In the genomic region with DNA sequence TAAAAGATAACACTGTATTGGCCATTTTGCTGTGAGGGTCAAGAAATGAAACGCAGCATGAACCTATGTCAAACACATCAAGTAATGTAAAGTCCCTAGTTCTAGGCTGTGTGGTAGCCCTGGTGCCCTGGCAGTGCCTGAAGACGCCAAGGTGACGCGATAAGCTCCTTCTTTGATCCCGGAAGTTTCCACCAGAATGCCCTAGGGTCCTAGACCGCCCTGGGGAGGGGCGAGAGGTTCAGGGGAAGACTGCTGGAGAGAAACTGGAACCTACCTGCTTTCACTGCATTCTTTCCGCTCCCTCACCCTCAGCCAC, we compare ENCODE assay signal across 8 mouse cellular contexts.
A peak's percentile ranks its signal among the peaks of the same experiment; 100 is the strongest.
DNase-seq lines count a peak whose midpoint lies in the region; ATAC-seq and TF ChIP-seq lines count a peak whose summit lies in the region.

No protein-coding gene starts in this region.

- TF ChIP-seq POLR2A in kidney, adult 2 months (IDR thresholded peaks at IDR 0.05; ENCODE audit: low read depth, low read length) = no peak
- no peak; the same call in 1 of the 2 replicates for TF ChIP-seq POLR2A in bone marrow, adult 2 months (IDR thresholded peaks at IDR 0.05; ENCODE audit: borderline replicate concordance, control insufficient read depth, low read depth, low read length)

- H3K4me3 ChIP-seq in kidney, adult 2 months (ENCODE audit: insufficient read depth, low read depth, low read length) = peak overlapping the region; percentile 37
- peak overlapping the region; percentile 65 for H3K4me3 ChIP-seq in bone marrow, adult 2 months (replicated peaks; ENCODE audit: control insufficient read depth, low read depth, low read length)
- H3K4me3 ChIP-seq in heart, postnatal 0 days (ENCODE audit: low read depth, low read length) = peak overlapping the region; percentile 74

- no peaks in the 10 kb centered on the region; the same call in 1 of the 2 replicates for H3K36me3 ChIP-seq in kidney, adult 2 months (ENCODE audit: control insufficient read depth, insufficient read depth, low read length)
- no peaks in the 10 kb centered on the region for H3K36me3 ChIP-seq in heart, postnatal 0 days (replicated peaks; ENCODE audit: control insufficient read depth, insufficient read depth, low read length)

- H3K9me3 ChIP-seq in heart, postnatal 0 days (replicated peaks; ENCODE audit: control insufficient read depth, low read length) = no peaks in the 10 kb centered on the region

- H3K27ac ChIP-seq in kidney, adult 2 months (ENCODE audit: insufficient read depth, low read depth, low read length) = no peak overlapping the region
- peak overlapping the region; percentile 95 for H3K27ac ChIP-seq in bone marrow, adult 2 months (ENCODE audit: control insufficient read depth, insufficient read depth, low read depth, low read length, poor library complexity)
- peak overlapping the region; percentile 79; the same call in 1 of the 2 replicates for H3K27ac ChIP-seq in heart, postnatal 0 days (ENCODE audit: low read depth)

- WGBS in kidney, adult 2 months = 12% methylated on average over 8 of the region's 8 CpGs
- WGBS in bone marrow, adult 2 months = 3% methylated on average over 8 of the region's 8 CpGs
- WGBS in heart, postnatal 0 days = 2% methylated on average over 8 of the region's 8 CpGs

- H3K4me1 ChIP-seq in kidney, adult 2 months (ENCODE audit: control insufficient read depth, insufficient read depth, low read length) = peaks cover 37% of the 10 kb centered on the region
- H3K4me1 ChIP-seq in bone marrow, adult 2 months (ENCODE audit: control insufficient read depth, insufficient read depth, low read length) = peaks cover 4% of the 10 kb centered on the region
- 0 out of 2 replicates have a peak, but pooled peaks cover 3% of the 10 kb centered on the region for H3K4me1 ChIP-seq in heart, postnatal 0 days (ENCODE audit: control insufficient read depth, insufficient read depth)

- H3K4me2 ChIP-seq in heart, postnatal 0 days (ENCODE audit: low read depth, low read length) = peak overlapping the region; percentile 98

- no peak for DNase-seq in kidney, adult 2 months
- DNase-seq in kidney, adult 9 months = no peak
- no peak for DNase-seq in heart, postnatal 0 days (ENCODE audit: low spot score)
- no peak for DNase-seq in right cerebral cortex, adult 18-20 months
- DNase-seq in adrenal gland, postnatal 36 days = no peak
- no peak for DNase-seq in cerebellum, adult 18-20 months

- no peak for ATAC-seq in heart, postnatal 0 days (ENCODE audit: insufficient read depth, low read depth)
- ATAC-seq in megakaryocyte-erythroid progenitor cell, adult 5-6 weeks (replicated peaks; ENCODE audit: low FRiP score, low TSS enrichment, poor library complexity, severe bottlenecking) = peak; percentile 54

- H3K9ac ChIP-seq in heart, postnatal 0 days (replicated peaks; ENCODE audit: low read depth, low read length) = peak overlapping the region; percentile 49

- H3K27me3 ChIP-seq in kidney, adult 2 months (replicated peaks; ENCODE audit: control insufficient read depth, insufficient read depth, low read length) = no peaks in the 10 kb centered on the region
- H3K27me3 ChIP-seq in heart, postnatal 0 days (ENCODE audit: control insufficient read depth, insufficient read depth, low read length) = no peaks in the 10 kb centered on the region

- no peak for TF ChIP-seq EP300 in heart, postnatal 0 days (IDR thresholded peaks at IDR 0.05; ENCODE audit: low read depth)

- TF ChIP-seq CTCF in kidney, adult 2 months (conservative IDR thresholded peaks at IDR 0.05; ENCODE audit: insufficient read depth, insufficient read length, low read depth, low read length) = no peak
- TF ChIP-seq CTCF in bone marrow, adult 2 months (IDR thresholded peaks at IDR 0.05; ENCODE audit: control insufficient read depth, insufficient read depth, low read length) = no peak; the same call in 1 of the 2 replicates
- TF ChIP-seq CTCF in heart, postnatal 0 days (IDR thresholded peaks at IDR 0.05; ENCODE audit: low read depth) = no peak
